Mouse (Mus musculus) adrenal gland, adult 18-20 months (tissue): Measurements from ENCODE around the gene Elp4. TPM values are rescaled to one million over a fixed set of nuclear protein-coding genes. Genes with fewer than 3 reads are reported as not detected.

ENCODE experiments used
- DNase-seq, 2 experiments: peaks; one replicate each; pipeline ENCODE4 v3.0.0; 2021 to 2022; ENCODE audit warnings: low spot score in 2 of 2
- total RNA-seq, 2 experiments: library from RNA; stranded (reverse); gene quantifications; 1 replicate in 1 of 2; 2 replicates in 1 of 2; pipeline ENCODE4 v1.2.3; 2021

Elp4 gene
- total RNA-seq, 2 experiments from 2014 or later: 11.3 to 12.9 TPM

- DNase-seq: no peak
These were observed 231.8 kb downstream of the Elp4 start for GRCm38 (mm10) chr2:105672596-105672960.

- DNase-seq: no peak
These were observed 232.4 kb downstream of the Elp4 start for GRCm38 (mm10) chr2:105671798-105672595.

GRCm38 (mm10) chr2:105671116-105671797 lies 233.1 kb downstream of the Elp4 start:
- DNase-seq: no peak

- no peak for DNase-seq
These were observed 233.7 kb downstream of the Elp4 start for GRCm38 (mm10) chr2:105670731-105671095.

GRCm38 (mm10) chr2:105669881-105670730 lies 234.3 kb downstream of the Elp4 start:
- no peak for DNase-seq

- no peak for DNase-seq
These were observed 234.9 kb downstream of the Elp4 start for GRCm38 (mm10) chr2:105669371-105669861.

GRCm38 (mm10) chr2:105668271-105669270 lies 235.8 kb downstream of the Elp4 start, which contains the start of gene Pax6:
TSS of gene Pax6 (plus strand) at chr2:105668900.
- DNase-seq: no peak

- no peak for DNase-seq
These were observed 236.8 kb downstream of the Elp4 start for GRCm38 (mm10) chr2:105667626-105667950.

- no peak for DNase-seq
These were observed 237.4 kb downstream of the Elp4 start for GRCm38 (mm10) chr2:105666763-105667625.

GRCm38 (mm10) chr2:105666331-105666730 lies 238.0 kb downstream of the Elp4 start:
- DNase-seq: no peak

- no peak for DNase-seq
These were observed 238.7 kb downstream of the Elp4 start for GRCm38 (mm10) chr2:105665491-105666250.

- no peak for DNase-seq
These were observed 239.4 kb downstream of the Elp4 start for GRCm38 (mm10) chr2:105664996-105665395.

GRCm38 (mm10) chr2:105663101-105663511 lies 241.3 kb downstream of the Elp4 start:
- no peak for DNase-seq

GRCm38 (mm10) chr2:105662606-105663005 lies 241.8 kb downstream of the Elp4 start:
- no peak for DNase-seq

GRCm38 (mm10) chr2:105662121-105662520 lies 242.2 kb downstream of the Elp4 start:
- no peak for DNase-seq

- no peak for DNase-seq
These were observed 242.7 kb downstream of the Elp4 start for GRCm38 (mm10) chr2:105661623-105662066.

GRCm38 (mm10) chr2:105660874-105661622 lies 243.3 kb downstream of the Elp4 start:
- no peak for DNase-seq
